Mouse (Mus musculus) left cerebral cortex, postnatal 10 days (tissue): ENCODE measurements around the gene Scube1. TPM values are rescaled to one million over a fixed set of nuclear protein-coding genes. Genes with fewer than 3 reads are reported as not detected.

ENCODE experiments used
- DNase-seq, 2 experiments: peaks; one replicate each; pipeline ENCODE4 v3.0.0; 2021 to 2022; ENCODE audit warnings: low spot score in 2 of 2, mixed read lengths in 1 of 2; ENCODE audit errors: extremely low spot score in 1 of 2
- intact Hi-C: fragments of 180-260 bp; cut with DNase I; formaldehyde crosslinking; loops from one replicate; pipeline ENCODE4 v1.15.1; 2025
- total RNA-seq, 2 experiments: library from RNA; stranded (reverse); gene quantifications; 2 replicates each; pipeline ENCODE4 v1.2.3; 2021

The Scube1 gene
- total RNA-seq, 2 experiments from 2014 or later: 38.2 to 39.3 TPM

GRCm38 (mm10) chr15:83715582-83716228 is 9.1 kb downstream of the Scube1 start:
- intact Hi-C loops: no loop called here
- no peak for DNase-seq

GRCm38 (mm10) chr15:83712798-83713197 is 12.0 kb downstream of the Scube1 start:
- intact Hi-C loops: no loop called here
- no peak for DNase-seq

GRCm38 (mm10) chr15:83712361-83712760 is 12.5 kb downstream of the Scube1 start:
- no peak for DNase-seq
- intact Hi-C loops: no loop called here

- DNase-seq: no peak
- intact Hi-C loops: no loop called here
Observed at GRCm38 (mm10) chr15:83709889-83710774, 14.7 kb downstream of the Scube1 start.

GRCm38 (mm10) chr15:83706528-83707199 is 18.2 kb downstream of the Scube1 start:
- intact Hi-C loops: no loop called here
- DNase-seq: no peak

DNA sequence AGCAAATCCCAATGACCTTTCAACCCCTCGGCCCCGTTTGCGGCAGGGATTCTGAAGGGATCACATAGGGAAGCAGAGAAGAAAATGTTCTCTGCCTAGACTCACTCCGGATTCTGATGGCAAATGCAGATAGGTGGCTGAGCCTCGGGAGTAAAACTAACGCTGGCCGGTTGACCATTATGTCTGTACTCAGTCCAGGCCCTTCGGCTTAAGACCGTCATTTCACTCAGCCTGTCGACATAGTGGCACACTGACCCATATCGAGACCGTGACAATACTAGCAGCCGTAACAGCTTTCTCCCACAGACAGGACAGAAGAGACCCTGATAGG is 24.3 kb downstream of the Scube1 start:
- intact Hi-C loops: no loop called here
- no peak for DNase-seq

DNA sequence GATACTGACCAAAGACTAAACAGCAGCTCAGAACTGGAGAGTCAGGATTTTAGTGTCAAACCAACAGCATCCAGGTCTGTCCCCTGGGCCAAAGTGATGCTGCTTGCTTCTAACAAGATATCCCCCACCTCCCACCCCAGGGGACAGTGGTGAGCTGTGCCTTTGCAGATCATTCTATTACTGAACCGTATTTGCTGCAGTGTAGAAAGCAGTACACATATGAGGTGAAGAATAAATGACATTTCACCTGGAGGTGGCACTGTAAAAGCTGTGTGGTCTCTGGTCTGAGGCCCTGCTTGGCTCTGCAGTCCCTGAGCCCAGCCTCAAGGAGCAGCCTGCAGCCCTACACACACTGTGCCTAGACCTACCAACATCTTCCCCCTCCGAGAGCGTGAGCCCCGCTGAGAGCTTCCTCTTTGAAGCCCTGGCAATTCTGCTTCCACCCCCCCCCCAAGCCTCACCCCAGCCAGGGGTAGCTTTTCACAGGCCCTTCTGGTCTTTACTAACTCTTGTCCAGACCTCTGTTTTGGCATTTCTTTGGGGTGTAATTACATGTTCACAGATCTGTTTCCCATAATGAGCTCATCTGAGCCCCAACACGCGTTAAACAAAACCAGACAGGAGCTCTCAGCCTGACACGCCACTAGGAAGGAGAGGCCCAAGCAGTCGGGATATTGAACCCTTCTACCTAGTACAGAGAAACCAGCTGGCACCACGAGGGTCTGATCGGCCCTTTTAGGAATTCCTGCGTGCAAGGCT is 24.8 kb downstream of the Scube1 start:
- intact Hi-C loops: no loop called here
- DNase-seq: no peak

GRCm38 (mm10) chr15:83699132-83699833 is 25.5 kb downstream of the Scube1 start:
- intact Hi-C loops: no loop called here
- no peak for DNase-seq

GRCm38 (mm10) chr15:83696681-83697381 is 28.0 kb downstream of the Scube1 start:
- intact Hi-C loops: no loop called here
- DNase-seq: no peak

DNA sequence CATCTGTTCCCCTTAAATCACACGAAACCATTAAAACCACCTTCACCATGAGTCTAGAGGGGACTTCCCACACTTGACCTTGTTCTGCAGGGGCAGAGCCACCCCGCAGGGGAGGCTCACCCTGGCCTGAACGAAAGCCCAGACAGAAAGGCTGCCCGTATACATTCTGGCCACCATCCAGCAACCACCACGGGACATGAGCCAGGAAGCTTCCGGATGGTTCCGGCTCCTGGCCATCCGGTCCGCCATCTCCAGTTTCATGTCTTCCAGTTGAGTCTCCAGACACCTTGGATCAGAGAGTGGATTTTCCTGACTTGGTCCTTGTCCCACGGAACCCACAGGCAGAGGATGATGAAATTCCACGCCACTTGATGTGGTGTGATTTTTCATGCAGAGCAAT is 29.7 kb downstream of the Scube1 start:
- intact Hi-C loops: no loop called here
- no peak for DNase-seq

- intact Hi-C loops: no loop called here
- DNase-seq: no peak
Observed at GRCm38 (mm10) chr15:83691901-83692361, 32.9 kb downstream of the Scube1 start.

DNA sequence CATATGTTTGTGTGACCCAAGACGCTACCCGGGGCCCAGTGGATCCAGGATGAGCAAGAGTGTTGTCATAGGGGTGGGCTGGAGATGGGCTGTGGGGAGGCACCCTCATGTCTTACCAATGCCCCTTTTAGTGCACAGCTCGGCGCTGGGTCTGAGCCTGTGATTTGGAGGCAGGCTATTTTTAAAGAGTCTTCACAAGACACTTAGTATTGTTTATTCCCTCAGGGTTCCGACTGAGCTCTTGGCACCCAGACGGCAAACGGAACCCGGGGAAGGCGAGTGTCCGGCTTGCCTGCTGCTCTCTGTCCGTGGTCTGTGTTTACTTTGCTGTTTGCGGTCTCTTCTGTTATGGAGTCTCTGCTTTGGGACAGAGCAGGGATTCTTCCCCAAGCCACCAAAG is 34.9 kb downstream of the Scube1 start:
- peak in 1 of 2 experiments; percentile 49 for DNase-seq
- intact Hi-C loops: no loop called here

DNA sequence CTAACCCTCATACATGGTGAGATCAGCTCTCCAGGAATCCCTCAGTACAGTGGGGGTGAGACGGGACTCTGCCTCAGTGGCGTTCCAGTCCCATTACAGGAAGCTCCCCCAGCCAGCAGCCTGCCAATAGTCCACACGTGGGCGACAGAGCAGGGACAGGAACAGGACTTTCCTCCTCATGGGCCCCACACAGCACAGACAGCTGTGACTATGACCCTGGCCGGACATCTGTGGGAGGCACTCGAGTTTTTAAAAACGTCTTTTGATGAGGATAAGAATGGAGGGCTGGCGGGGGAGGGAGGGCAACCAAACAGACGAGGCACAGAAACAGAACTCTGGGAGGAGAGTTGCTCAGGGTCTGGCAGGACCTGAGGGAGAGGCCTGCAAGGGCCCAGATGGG is 38.2 kb downstream of the Scube1 start:
- intact Hi-C loops: no loop called here
- DNase-seq: no peak

DNA sequence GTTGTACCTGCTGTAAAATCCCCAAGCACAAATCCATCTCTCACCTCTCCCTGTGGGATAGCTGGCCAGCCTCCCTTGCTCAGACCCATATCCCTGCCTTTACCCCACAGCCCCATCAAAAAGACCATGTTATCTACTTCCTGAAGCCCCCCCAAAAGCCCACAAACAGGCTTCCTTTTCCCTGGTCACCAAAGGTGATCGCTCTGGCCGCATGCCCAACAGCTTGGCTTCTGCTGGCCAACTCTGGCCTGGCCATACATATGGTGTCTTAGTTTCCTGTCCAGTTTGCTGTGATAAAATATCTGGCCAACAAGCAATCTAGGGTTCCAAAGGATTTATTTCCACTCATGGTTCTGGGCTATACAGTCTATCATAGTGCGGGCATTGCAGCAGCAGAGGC is 38.9 kb downstream of the Scube1 start:
- no peak for DNase-seq
- intact Hi-C loops: no loop called here

DNA sequence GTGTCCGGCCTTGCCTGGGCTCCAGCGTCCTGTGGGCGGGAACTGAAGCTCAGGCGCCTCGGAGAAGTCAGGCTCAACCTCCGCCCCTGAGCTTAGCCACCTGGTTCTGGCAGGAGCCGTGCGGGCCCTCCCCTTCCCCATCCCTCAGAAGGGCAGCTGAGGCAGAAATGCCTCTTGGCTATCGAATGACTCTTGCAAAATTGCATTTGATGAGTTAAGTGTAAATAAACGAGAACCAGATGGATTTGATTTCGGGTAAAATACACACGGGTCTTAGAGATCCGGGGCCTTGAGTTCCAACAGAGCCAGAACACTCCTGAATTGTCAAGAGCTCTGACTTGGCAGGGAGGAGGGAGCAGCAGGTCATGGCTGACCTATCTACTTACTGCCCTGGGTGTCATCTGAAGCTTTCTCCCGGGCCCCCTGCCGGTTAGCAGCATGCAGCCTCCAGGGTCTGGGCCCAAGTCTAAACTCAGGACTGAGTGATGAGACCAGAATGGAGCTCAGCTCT is 41.7 kb downstream of the Scube1 start:
- DNase-seq: no peak
- intact Hi-C loops: no loop called here

- no peak for DNase-seq
- intact Hi-C loops: no loop called here
Observed at GRCm38 (mm10) chr15:83680300-83680699, 44.5 kb downstream of the Scube1 start.

DNA sequence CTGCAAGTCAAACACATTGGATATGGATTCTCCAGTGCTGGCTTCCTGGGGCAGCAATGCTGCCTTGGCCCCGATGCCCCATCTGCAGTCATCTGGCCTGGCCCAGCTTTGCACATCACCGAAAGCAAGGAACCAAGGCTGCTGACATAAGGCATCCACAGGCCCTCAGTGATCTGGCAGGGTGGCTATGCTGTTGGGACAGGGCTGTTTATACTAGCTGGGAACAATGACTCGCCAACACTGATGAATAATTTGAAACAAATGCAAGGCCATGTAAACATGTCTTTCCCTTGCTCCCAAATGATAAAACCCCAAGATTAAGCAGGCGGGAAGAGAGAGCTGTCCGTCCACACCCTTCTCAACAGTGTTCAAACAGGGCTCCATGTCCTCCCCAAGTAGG is 45.1 kb downstream of the Scube1 start:
- no peak for DNase-seq
- intact Hi-C loops: no loop called here

DNA sequence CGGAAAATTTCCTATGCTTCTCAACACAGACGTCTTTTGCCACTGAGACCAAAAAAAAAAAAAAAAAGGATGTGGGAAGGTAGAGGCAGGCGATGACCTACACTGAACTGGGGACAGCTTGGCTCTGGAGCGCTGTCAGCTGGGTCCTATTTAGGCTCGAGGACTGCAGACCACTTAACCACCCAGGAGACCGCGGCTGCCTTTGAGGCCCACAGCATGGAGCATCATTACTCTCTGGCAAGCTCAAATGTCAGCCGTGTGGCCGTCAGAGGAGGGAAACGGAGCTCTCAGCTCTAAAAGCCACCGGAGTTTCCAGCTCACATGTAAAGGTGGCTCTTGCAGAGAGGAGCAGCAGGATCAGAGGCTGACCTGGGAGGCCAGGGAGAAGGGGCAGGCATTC is 46.2 kb downstream of the Scube1 start:
- intact Hi-C loops: no loop called here
- DNase-seq: no peak
